Mouse (Mus musculus): ENCODE measurements around the gene Olfr424. TPM values are rescaled to one million over a fixed set of nuclear protein-coding genes. Genes with fewer than 3 reads are reported as not detected.

Olfr424 gene
- polyA plus RNA-seq (2012; rRNA removed; ENCODE audit: low replicate concordance), result not detected in 2 replicates

GRCm38 (mm10) chr1:174131217-174131616 is at the start of gene Olfr424:
Gene Olfr424 (plus strand): TSS chr1:174131517.

GRCm38 (mm10) chr1:174084031-174084430 is 47.3 kb upstream of the Olfr424 start, which contains the start of gene Olfr429:
Gene Olfr429 (plus strand): TSS chr1:174084331.

GRCm38 (mm10) chr1:174096591-174096990 is 34.7 kb upstream of the Olfr424 start, which contains the start of gene Olfr427:
Gene Olfr427 (plus strand): TSS chr1:174096891.

GRCm38 (mm10) chr1:174121062-174121461 is 10.3 kb upstream of the Olfr424 start, which contains the start of gene Olfr231:
Gene Olfr231 (minus strand): TSS chr1:174121162.

GRCm38 (mm10) chr1:174155333-174155732 is 24.0 kb downstream of the Olfr424 start, which contains the start of gene Olfr420:
Gene Olfr420 (plus strand): TSS chr1:174155633.

GRCm38 (mm10) chr1:174172605-174173004 is 41.3 kb downstream of the Olfr424 start, which contains the start of gene Spta1:
Gene Spta1 (plus strand): TSS chr1:174172776.

Other genes starting within 250 kb of the Olfr424 start
- not detected in 2 replicates for gene Ifi211, start 218.5 kb upstream of the Olfr424 start, polyA plus RNA-seq (2012; rRNA removed; ENCODE audit: low replicate concordance)
- 0.24 and 0.25 TPM in 2 replicates for gene Mndal, start 189.0 kb upstream of the Olfr424 start, polyA plus RNA-seq (2012; rRNA removed; ENCODE audit: low replicate concordance)
- gene Ifi203, start 188.8 kb upstream of the Olfr424 start, polyA plus RNA-seq (2012; rRNA removed; ENCODE audit: low replicate concordance), result 0.63 and 0.75 TPM in 2 replicates
- gene Ifi202b, start 148.8 kb upstream of the Olfr424 start, polyA plus RNA-seq (2012; rRNA removed; ENCODE audit: low replicate concordance), result not detected in 2 replicates
- 0.07 and 0.09 TPM in 2 replicates for gene Ifi205, start 99.7 kb upstream of the Olfr424 start, polyA plus RNA-seq (2012; rRNA removed; ENCODE audit: low replicate concordance)
- 0.04 TPM in 1 of 2 replicates, not detected in the other for gene Olfr433, start 90.8 kb upstream of the Olfr424 start, polyA plus RNA-seq (2012; rRNA removed; ENCODE audit: low replicate concordance)
- not detected in 2 replicates for gene Olfr432, start 82.3 kb upstream of the Olfr424 start, polyA plus RNA-seq (2012; rRNA removed; ENCODE audit: low replicate concordance)
- gene Olfr430, start 64.9 kb upstream of the Olfr424 start, polyA plus RNA-seq (2012; rRNA removed; ENCODE audit: low replicate concordance), result not detected in 2 replicates
- gene Olfr429, start 47.2 kb upstream of the Olfr424 start, polyA plus RNA-seq (2012; rRNA removed; ENCODE audit: low replicate concordance), result not detected in 2 replicates
- not detected in 2 replicates for gene Olfr427, start 34.6 kb upstream of the Olfr424 start, polyA plus RNA-seq (2012; rRNA removed; ENCODE audit: low replicate concordance)
- not detected in 2 replicates for gene Olfr231, start 10.4 kb upstream of the Olfr424 start, polyA plus RNA-seq (2012; rRNA removed; ENCODE audit: low replicate concordance)
- not detected in 2 replicates for gene Olfr420, start 24.1 kb downstream of the Olfr424 start, polyA plus RNA-seq (2012; rRNA removed; ENCODE audit: low replicate concordance)
- not detected in 2 replicates for gene Spta1, start 41.3 kb downstream of the Olfr424 start, polyA plus RNA-seq (2012; rRNA removed; ENCODE audit: low replicate concordance)
- gene Olfr419, start 120.5 kb downstream of the Olfr424 start, polyA plus RNA-seq (2012; rRNA removed; ENCODE audit: low replicate concordance), result not detected in 2 replicates
- gene Mptx1, start 199.0 kb downstream of the Olfr424 start, polyA plus RNA-seq (2012; rRNA removed; ENCODE audit: low replicate concordance), result 0.41 TPM in 1 of 2 replicates, not detected in the other
- gene Olfr417, start 233.6 kb downstream of the Olfr424 start, polyA plus RNA-seq (2012; rRNA removed; ENCODE audit: low replicate concordance), result not detected in 2 replicates